Mouse (Mus musculus) heart, embryonic 13.5 days (tissue): Measurements from ENCODE around the gene Zbtb34. TPM values are rescaled to one million over a fixed set of nuclear protein-coding genes. Genes with fewer than 3 reads are reported as not detected.

Experiments
- ATAC-seq: fragments of 200-750 bp; cut with Nextera tagmentation; 2 replicates; pipeline ENCODE4 v1.8.0; 2017; ENCODE audit warnings: moderate TSS enrichment; ENCODE audit not compliant: insufficient number of reproducible peaks, low FRiP score, low TSS enrichment; ENCODE audit errors: extremely low read depth
- H3K27ac ChIP-seq: fragments of 300-500 bp; sonication (generic); replicated peaks from 2 replicates; pipeline ENCODE4 v1.5.1; 2015; ENCODE audit warnings: moderate library complexity, mild to moderate bottlenecking, inconsistent platforms
- H3K27me3 ChIP-seq: fragments of 300-500 bp; sonication (generic); replicated peaks from 2 replicates; pipeline ENCODE4 v1.6.1; 2015; ENCODE audit warnings: mild to moderate bottlenecking, inconsistent platforms
- H3K36me3 ChIP-seq: fragments of 300-500 bp; sonication (generic); 2 replicates; pipeline ENCODE4 v1.6.1; 2015; ENCODE audit warnings: mild to moderate bottlenecking, inconsistent platforms
- H3K4me1 ChIP-seq: fragments of 300-500 bp; sonication (generic); 2 replicates; pipeline ENCODE4 v1.6.1; 2015; ENCODE audit warnings: inconsistent platforms
- H3K4me2 ChIP-seq: fragments of 300-500 bp; sonication (generic); 2 replicates; pipeline ENCODE4 v1.6.1; 2015; ENCODE audit warnings: inconsistent platforms, mild to moderate bottlenecking, moderate library complexity
- H3K4me3 ChIP-seq: fragments of 300-500 bp; sonication (generic); 2 replicates; pipeline ENCODE4 v1.5.1; 2015; ENCODE audit warnings: moderate library complexity, mild to moderate bottlenecking, inconsistent platforms
- H3K9ac ChIP-seq: fragments of 300-500 bp; sonication (generic); 2 replicates; pipeline ENCODE4 v1.6.1; 2015; ENCODE audit warnings: inconsistent platforms, mild to moderate bottlenecking, moderate library complexity
- H3K9me3 ChIP-seq: fragments of 300-500 bp; sonication (generic); 2 replicates; pipeline ENCODE4 v1.6.1; 2016; ENCODE audit warnings: inconsistent platforms
- WGBS: fragments of 180-500 bp; shearing (Covaris S2); methylation state at CpG from one replicate; pipeline ENCODE4 v1.1.7; 2015; ENCODE audit warnings: mixed read lengths; 5-methylcytosine and 5-hydroxymethylcytosine counted together
- polyA plus RNA-seq: library from polyadenylated mRNA; unstranded; fragments of >200 nt; fragmentation: Nextera tagmentation; extraction: Ambion mirVana; gene quantifications from 2 replicates; pipeline ENCODE4 v1.2.1, GENCODE M21; 2015

Zbtb34 gene
- 3.5 TPM in 2 replicates for polyA plus RNA-seq

DNA sequence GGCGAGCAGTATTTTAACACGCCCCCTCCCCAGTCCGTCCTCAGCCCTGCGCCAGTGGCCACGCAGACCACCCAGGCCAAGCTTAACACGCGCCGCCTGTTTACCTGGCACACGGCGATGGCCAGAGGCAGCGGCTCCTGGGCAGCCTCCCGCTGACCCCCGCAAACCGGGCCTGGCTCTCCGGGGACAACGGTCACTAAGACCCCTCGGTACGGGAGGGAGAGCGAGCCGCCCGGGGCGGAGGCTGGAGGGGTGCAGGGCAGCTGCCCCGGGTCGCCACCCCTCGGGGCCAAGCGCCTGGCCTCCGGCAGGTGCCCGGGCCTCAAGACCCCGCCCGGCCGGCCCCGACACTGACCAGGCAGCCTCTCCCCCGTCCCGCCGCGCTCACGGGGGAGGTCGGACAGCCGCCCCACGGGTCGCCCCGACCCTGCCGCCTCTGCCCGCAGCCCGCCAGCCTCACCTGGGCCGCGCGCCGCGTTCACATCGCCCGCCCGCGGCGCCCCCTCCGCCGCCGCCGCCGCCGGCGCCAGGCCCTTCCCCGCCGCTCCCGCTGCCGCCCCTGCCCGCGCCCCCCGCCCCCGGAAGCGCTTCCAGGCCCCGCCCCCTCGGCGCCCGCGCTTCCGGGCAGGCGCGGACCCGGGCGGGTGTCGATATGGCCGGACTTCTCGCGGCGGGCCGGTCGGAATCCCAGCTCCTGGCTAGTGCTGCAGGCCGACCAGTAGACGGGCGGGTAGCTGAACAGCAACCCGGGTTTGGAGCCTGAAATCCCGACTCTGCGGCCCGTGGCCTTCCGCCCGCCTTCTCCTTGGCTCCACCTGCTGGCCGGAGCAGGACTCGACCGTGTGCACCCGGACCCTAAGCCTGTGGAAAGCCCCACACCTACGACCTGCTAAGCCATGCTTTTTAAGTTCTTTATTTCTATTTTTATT lies at the start of gene Zbtb34:
Gene Zbtb34 (minus strand): TSS at position 554 of the 929 bp plus-strand sequence.
- ATAC-seq = peak; percentile 70
- Histone ChIP-seq H3K9me3 (no peaks in the 10 kb centered on the region), H3K4me1 (peaks cover 49% of the 10 kb centered on the region), H3K4me2 (peak within 1 kb of the TSS; percentile 84), H3K9ac (peak within 1 kb of the TSS; percentile 98), H3K4me3 (peak within 1 kb of the TSS; percentile 86), H3K27ac (peak within 1 kb of the TSS; percentile 79), H3K27me3 (no peaks in the 10 kb centered on the region), H3K36me3 (peaks cover 26% of the 10 kb centered on the region)
- WGBS = under 1% methylated on average over 86 of the region's 102 CpGs

DNA sequence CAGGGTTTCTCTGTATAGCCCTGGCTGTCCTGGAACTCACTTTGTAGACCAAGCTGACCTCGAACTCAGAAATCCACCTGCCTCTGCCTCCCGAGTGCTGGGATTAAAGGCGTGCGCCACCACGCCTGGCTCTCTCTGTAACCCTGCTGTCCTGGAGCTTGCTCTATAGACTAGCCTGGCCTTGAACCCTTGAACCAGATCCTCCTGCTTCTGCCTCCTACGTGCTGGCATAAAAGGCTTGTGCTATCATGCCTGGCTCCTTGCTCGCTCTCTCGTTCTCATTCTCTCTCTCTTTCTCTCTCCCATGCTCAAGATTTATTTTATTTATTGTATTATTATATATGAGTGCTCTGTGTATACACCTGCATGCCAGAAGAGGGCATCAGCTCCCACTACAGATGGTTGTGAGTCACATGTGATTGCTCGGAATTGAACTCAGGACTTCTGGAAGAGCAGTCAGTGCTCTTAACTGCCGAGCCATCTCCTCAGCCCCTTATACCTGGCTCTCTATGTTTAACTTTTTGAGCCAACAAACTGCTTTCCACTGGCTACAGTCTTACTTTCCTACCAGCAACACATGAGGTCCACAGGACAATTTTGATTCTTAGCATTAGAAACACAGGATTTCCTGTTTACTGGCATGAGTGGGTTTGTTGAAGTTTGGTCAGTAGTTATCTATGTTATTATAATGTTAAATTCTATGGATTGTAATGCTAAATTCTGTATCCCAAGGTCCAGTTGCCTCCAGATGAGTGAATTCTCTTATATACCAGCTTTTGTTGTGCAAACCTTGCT lies 47.0 kb upstream of the Zbtb34 start:
- Histone ChIP-seq H3K9me3 (no peaks in the 10 kb centered on the region), H3K4me2 (no peak overlapping the region), H3K4me3 (no peak overlapping the region), H3K4me1 (no peaks in the 10 kb centered on the region), H3K36me3 (no peaks in the 10 kb centered on the region), H3K9ac (no peak overlapping the region), H3K27ac (no peak overlapping the region), H3K27me3 (peaks cover 17% of the 10 kb centered on the region; the same call in 1 of the 2 replicates)
- 77% methylated on average over 10 of the region's 10 CpGs for WGBS
- ATAC-seq = no peak

DNA sequence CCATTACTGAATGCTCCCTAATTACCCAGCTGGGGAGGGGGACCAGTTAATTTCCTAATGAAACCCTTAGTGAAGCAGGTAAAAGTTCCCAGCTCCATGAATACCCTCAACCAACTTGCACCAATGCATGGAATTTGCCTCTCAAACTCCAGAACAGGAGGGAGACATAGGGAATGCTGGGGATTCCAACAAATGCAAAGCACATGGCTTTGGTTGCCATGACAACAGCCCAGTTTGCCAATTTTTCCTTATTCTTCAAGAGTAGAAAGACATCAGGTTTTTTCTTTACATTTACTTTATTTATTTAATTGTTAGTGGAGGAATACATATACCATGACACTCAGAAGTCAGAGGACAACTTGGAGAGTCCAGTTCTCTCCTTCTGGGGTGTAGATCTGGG lies 44.8 kb upstream of the Zbtb34 start:
- peaks cover 24% of the 10 kb centered on the region for H3K27me3 ChIP-seq
- no peak overlapping the region for H3K4me2 ChIP-seq
- no peak overlapping the region for H3K4me3 ChIP-seq
- H3K9ac ChIP-seq = no peak overlapping the region
- no peaks in the 10 kb centered on the region for H3K4me1 ChIP-seq
- ATAC-seq = no peak
- H3K27ac ChIP-seq = no peak overlapping the region
- no peaks in the 10 kb centered on the region for H3K36me3 ChIP-seq
- H3K9me3 ChIP-seq = 0 out of 2 replicates have a peak, but pooled peaks cover 7% of the 10 kb centered on the region

DNA sequence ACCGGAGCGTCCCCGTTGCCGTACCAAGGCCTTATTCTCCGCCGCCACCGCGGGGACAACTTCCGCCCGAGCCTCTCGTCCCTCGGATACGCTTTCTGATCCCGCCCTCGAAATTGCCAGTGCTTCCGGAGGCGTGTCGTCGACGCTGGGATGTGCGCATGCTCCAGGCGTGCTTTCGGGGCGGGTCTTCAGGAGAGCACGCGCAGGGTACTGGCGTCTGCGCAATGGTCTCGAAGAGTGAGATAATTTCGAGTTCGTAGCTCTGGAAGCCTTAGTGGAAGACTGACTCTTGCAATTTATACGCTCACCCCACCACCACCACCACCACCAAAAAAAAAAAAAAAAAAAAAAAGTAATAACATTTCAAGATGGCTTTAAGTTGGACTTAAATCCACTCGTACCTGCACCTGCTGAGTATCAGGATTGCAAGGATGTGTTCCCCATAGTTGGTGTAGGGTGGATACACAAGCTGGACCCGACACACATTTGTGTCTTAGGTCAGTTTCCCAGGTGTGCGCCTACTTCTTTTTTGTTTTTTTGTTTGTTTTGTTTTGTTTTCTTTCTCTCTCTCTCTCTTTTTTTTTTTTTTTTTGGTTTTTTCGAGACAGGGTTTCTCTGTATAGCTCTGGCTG lies 37.5 kb upstream of the Zbtb34 start, which contains the start of gene Zbtb43:
Gene Zbtb43 (minus strand): TSS at position 94 of the 632 bp plus-strand sequence.
- ATAC-seq = peak; percentile 83
- Histone ChIP-seq H3K4me2 (peak within 1 kb of the TSS; percentile 88), H3K27me3 (peaks cover 18% of the 10 kb centered on the region; the same call in 1 of the 2 replicates), H3K27ac (peak within 1 kb of the TSS; percentile 67), H3K4me3 (peak within 1 kb of the TSS; percentile 93), H3K36me3 (peaks cover 14% of the 10 kb centered on the region), H3K4me1 (peaks cover 30% of the 10 kb centered on the region), H3K9ac (peak within 1 kb of the TSS; percentile 96), H3K9me3 (0 out of 2 replicates have a peak, but pooled peaks cover 7% of the 10 kb centered on the region)
- 4% methylated on average over 36 of the region's 36 CpGs for WGBS

DNA sequence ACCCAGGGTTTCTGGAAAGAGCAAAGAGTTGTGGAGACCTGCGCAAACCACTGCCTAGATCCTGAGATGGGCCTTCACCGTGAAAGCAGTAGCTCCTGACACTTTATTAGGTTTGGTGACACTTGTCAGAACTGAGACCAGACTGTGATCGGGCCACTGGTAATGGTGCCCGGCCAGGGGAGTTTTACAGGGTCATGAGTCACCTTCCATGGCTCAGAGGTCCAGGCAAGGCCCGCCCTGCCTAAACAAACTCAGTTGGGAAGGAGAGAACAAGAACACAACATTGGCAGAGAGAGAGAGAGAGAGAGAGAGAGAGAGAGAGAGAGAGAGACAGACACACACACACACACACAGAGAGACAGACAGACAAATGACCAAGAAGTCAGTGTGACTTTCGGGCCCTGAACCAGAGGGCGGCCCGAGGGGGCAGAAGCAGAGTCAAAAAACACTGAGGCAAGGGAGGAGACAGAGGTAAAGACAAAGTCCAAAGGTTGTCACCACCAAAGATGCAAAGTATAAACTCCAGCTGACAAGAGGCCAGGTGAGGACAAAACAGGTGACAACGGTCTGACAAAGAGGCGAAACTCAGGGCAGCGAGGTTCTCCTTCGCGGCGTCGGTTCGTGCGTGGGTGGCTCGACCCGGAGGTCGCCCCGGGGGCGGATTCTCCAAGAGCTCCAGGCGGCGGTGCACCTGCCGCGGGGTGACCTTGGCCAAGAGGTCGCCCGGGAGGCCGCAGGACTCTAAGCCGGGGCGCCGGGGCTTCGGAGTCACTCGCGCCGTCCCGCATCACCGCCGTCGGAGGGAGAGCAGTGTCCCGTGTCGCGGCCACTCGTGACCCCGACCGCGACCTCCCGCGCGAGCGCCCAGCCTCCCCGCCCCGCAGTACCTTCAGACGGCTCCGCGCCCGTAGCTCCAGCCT lies 36.7 kb upstream of the Zbtb34 start:
- ATAC-seq = no peak; the same call in 1 of the 2 replicates
- 6% methylated on average over 49 of the region's 57 CpGs for WGBS
- H3K4me3 ChIP-seq = peak overlapping the region; percentile 93
- peak overlapping the region; percentile 67 for H3K27ac ChIP-seq
- H3K4me1 ChIP-seq = peaks cover 30% of the 10 kb centered on the region
- H3K36me3 ChIP-seq = peaks cover 22% of the 10 kb centered on the region
- 0 out of 2 replicates have a peak, but pooled peaks cover 7% of the 10 kb centered on the region for H3K9me3 ChIP-seq
- H3K9ac ChIP-seq = peak overlapping the region; percentile 96
- peaks cover 14% of the 10 kb centered on the region; the same call in 1 of the 2 replicates for H3K27me3 ChIP-seq
- H3K4me2 ChIP-seq = peak overlapping the region; percentile 88

DNA sequence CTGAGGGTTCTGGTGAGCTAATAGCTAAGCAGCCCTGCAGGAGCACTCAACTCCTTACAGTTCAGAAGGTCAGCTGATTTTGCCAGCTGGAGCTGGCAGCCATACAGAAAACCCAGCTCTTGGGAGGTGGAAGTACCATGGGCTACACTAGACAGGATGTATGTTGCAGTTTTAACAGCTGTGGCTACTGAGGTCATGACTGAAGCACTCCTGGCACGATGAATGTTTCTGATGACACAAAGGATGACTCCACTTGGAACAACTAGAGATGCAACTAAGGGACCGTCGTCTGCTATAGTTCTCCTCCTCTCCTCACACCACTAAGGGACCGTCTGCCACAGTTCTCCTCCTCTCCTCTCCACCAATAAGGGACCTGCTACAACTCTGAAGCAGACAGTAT lies 34.8 kb upstream of the Zbtb34 start:
- no peak overlapping the region for H3K27ac ChIP-seq
- H3K27me3 ChIP-seq = 0 out of 2 replicates have a peak, but pooled peaks cover 6% of the 10 kb centered on the region
- no peak overlapping the region for H3K4me2 ChIP-seq
- peak overlapping the region; percentile 1; the same call in 1 of the 2 replicates for H3K9ac ChIP-seq
- no peak overlapping the region for H3K4me3 ChIP-seq
- ATAC-seq = no peak
- 63% methylated on average over 4 of the region's 4 CpGs for WGBS
- peaks cover 30% of the 10 kb centered on the region for H3K4me1 ChIP-seq
- no peaks in the 10 kb centered on the region for H3K9me3 ChIP-seq
- H3K36me3 ChIP-seq = peaks cover 40% of the 10 kb centered on the region

DNA sequence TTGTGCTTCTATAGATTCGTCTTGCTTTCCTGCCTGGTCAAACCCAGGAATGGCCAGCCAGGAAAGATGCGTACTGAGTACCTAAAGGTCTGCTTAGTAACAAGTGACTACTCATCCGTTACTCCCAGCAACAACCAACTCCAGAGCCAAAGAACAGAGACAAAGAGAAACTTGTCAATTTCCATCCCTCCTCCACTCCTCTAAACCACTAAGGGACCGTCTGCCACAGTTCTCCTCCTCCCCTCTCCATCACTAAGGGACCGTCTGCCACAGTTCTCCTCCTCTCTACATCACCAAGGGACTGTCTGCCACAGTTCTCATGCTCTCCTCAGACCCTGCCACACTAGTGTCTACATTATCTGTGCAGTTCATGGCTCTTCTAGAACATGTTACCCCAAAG lies 34.1 kb upstream of the Zbtb34 start:
- Histone ChIP-seq H3K36me3 (peaks cover 47% of the 10 kb centered on the region), H3K9ac (no peak overlapping the region), H3K4me2 (no peak overlapping the region), H3K9me3 (no peaks in the 10 kb centered on the region), H3K27ac (no peak overlapping the region), H3K4me1 (peaks cover 30% of the 10 kb centered on the region), H3K27me3 (0 out of 2 replicates have a peak, but pooled peaks cover 4% of the 10 kb centered on the region), H3K4me3 (no peak overlapping the region)
- ATAC-seq = no peak
- WGBS = 65% methylated on average over 5 of the region's 5 CpGs

DNA sequence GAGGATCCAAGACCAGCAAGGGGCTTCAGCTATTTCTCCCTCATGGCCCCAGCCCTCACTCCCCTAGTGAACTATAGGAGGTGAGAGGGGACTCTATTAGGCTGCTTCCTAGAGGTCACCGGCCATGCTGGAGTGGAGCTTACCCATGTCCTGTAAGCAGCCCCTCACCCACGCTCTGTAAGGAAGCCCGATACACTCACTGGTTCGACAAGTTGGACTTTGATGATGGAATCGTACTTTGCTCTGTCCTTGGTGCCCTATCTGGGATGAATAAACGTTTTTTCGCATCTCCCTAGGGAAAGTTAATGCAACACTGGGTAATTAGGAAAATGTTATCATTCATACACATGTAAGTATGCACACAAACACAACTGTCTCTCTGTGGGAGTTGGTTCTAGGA lies 30.9 kb upstream of the Zbtb34 start:
- 85% methylated on average over 7 of the region's 7 CpGs for WGBS
- Histone ChIP-seq H3K27ac (no peak overlapping the region), H3K27me3 (no peaks in the 10 kb centered on the region), H3K9me3 (no peaks in the 10 kb centered on the region), H3K36me3 (peaks cover 63% of the 10 kb centered on the region), H3K4me2 (no peak overlapping the region), H3K4me3 (no peak overlapping the region), H3K9ac (no peak overlapping the region), H3K4me1 (peaks cover 26% of the 10 kb centered on the region)
- ATAC-seq = no peak

DNA sequence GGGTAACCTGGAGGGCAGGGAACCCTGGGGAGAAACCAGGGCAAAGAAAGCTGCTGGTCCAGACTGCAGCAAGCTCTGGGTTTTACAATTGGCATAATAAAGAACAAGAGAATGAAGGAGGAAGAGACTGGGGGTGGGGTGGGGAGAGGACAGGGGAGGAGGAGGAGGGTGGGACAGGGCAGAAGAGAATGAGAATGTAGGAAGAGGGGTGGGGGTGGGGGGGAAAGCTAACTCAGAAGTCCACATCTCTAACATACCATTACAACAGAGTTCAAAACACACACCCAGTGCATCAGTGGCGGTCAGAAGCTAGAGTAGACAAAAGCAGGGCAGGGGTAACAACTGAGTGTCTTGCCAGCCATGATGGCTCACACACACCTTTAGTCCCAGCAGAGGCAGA lies 29.9 kb upstream of the Zbtb34 start:
- H3K9me3 ChIP-seq = no peaks in the 10 kb centered on the region
- peaks cover 67% of the 10 kb centered on the region for H3K36me3 ChIP-seq
- H3K4me3 ChIP-seq = no peak overlapping the region
- no peak for ATAC-seq
- H3K9ac ChIP-seq = no peak overlapping the region
- H3K27me3 ChIP-seq = no peaks in the 10 kb centered on the region
- H3K4me1 ChIP-seq = peaks cover 16% of the 10 kb centered on the region
- H3K4me2 ChIP-seq = no peak overlapping the region
- WGBS = 91% methylated on average over 1 of the region's 1 CpGs
- H3K27ac ChIP-seq = no peak overlapping the region

DNA sequence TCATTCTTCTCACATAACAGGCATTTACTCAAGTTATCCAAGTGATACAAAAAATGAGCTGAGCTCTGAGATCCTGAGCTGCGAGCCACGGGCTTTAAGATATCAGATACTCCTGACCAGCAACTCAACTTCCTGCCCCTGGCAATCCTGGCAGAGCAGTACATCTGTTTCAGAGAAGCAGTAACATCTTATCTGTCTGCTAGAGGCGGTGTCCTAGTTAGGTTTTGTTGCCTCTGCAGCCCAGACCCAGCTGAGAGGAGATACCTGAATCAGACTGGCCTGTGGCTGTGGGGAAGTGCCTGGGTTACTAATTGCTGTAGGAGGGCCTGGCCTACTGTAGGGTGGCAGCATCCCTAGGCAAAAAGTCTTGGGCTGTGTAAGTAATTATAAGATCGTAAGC lies 28.5 kb upstream of the Zbtb34 start:
- WGBS = 56% methylated on average over 4 of the region's 4 CpGs

More for the DNA sequence above, 28.5 kb upstream of the Zbtb34 start:
- no peak overlapping the region for H3K4me3 ChIP-seq
- no peaks in the 10 kb centered on the region for H3K9me3 ChIP-seq
- peaks cover 76% of the 10 kb centered on the region for H3K36me3 ChIP-seq
- H3K27me3 ChIP-seq = no peaks in the 10 kb centered on the region
- H3K4me1 ChIP-seq = peaks cover 3% of the 10 kb centered on the region; the same call in 1 of the 2 replicates
- H3K9ac ChIP-seq = no peak overlapping the region
- no peak overlapping the region for H3K27ac ChIP-seq
- H3K4me2 ChIP-seq = no peak overlapping the region
- ATAC-seq = no peak
